ENCODE assay signal across 9 mouse cellular contexts in genomic region chr5:128877425-128878035, GRCm38 (mm10).
DNase-seq lines count a peak whose midpoint lies in the region; ATAC-seq lines count a peak whose summit lies in the region.
"Had no signal": no experiment of that assay in that cellular context is flagged by ENCODE, and none has a peak within 500 bp of the region (broad histone marks: within the 10 kb centered on the region; RNA-seq: fewer than 3 reads in every experiment).

No protein-coding gene starts in this region.

- 10% methylated on average over 15 of the region's 16 CpGs for WGBS in limb, embryonic 10.5 days
- 7% methylated on average over 16 of the region's 16 CpGs for WGBS in heart, embryonic 12.5 days

- no peak overlapping the region for H3K9ac ChIP-seq in heart, embryonic 12.5 days

- H3K27me3 ChIP-seq in limb, embryonic 10.5 days (ENCODE audit: low read depth, poor library complexity, severe bottlenecking) = peaks cover 22% of the 10 kb centered on the region
- H3K27me3 ChIP-seq in heart, embryonic 12.5 days (replicated peaks) = peaks cover 31% of the 10 kb centered on the region

- no peak overlapping the region for H3K4me2 ChIP-seq in heart, embryonic 12.5 days

- H3K36me3 ChIP-seq in limb, embryonic 10.5 days = no peaks in the 10 kb centered on the region
- no peaks in the 10 kb centered on the region for H3K36me3 ChIP-seq in heart, embryonic 12.5 days

- H3K4me1 ChIP-seq in limb, embryonic 10.5 days = peaks cover 29% of the 10 kb centered on the region
- H3K4me1 ChIP-seq in heart, embryonic 12.5 days (replicated peaks) = no peaks in the 10 kb centered on the region

- no peaks in the 10 kb centered on the region for H3K9me3 ChIP-seq in limb, embryonic 10.5 days (replicated peaks)
- no peaks in the 10 kb centered on the region for H3K9me3 ChIP-seq in heart, embryonic 12.5 days (replicated peaks)

- no peak overlapping the region for H3K27ac ChIP-seq in limb, embryonic 10.5 days
- no peak overlapping the region for H3K27ac ChIP-seq in heart, embryonic 12.5 days (ENCODE audit: poor library complexity, severe bottlenecking)

- DNase-seq in retina, postnatal 1 day = peak; percentile 58
- no peak for DNase-seq in retina, embryonic 14.5 days (ENCODE audit: low spot score)
- DNase-seq in left cerebral cortex, postnatal 25 days (ENCODE audit: low spot score in 2 of 2) = peak; percentile 46 to 80
- no peak for DNase-seq in limb, embryonic 10.5 days (ENCODE audit: low spot score)
- DNase-seq in heart, adult 8-10 months (ENCODE audit: low spot score) = no peak
- DNase-seq: kidney, postnatal 4 days; spleen, adult 18-20 months had no signal

- intact Hi-C loops in left cerebral cortex, postnatal 25 days (cut with DNase I) = loop anchor here (2.0 to 5.0 kb wide), 2 partner anchors 31 to 60 kb away; no protein-coding TSS in a partner anchor

- peak; percentile 79 for ATAC-seq in frontal cortex, adult (ENCODE audit: low TSS enrichment)
- no peak for ATAC-seq in heart, embryonic 12.5 days (ENCODE audit: insufficient number of reproducible peaks, low FRiP score)

- H3K4me3 ChIP-seq in limb, embryonic 10.5 days = no peak overlapping the region
- no peak overlapping the region for H3K4me3 ChIP-seq in heart, embryonic 12.5 days

Comparison
In these comparisons a context has a peak if more than half of its experiments do, and no peak if none do; other contexts are left out.
1. DNase-seq: peak in retina, postnatal 1 day (single experiment) and left cerebral cortex, postnatal 25 days (2 of 2); none in retina, embryonic 14.5 days (single experiment), limb, embryonic 10.5 days (single experiment) and heart, adult 8-10 months (single experiment).